Mouse (Mus musculus) ES-Bruce4 (cell line): ENCODE measurements at regions not wholly inside any gene's neighbourhood (a gene's known extent, or its start where the extent isn't known, plus 50 kb on each side); places are given as distances from the start of the nearest gene placed in this dataset.
"Not testable (repeated sequence)": the region's sequence is repeated elsewhere in the genome, so short reads cannot be mapped to it uniquely, and the experiment has no call there.

Experiments
- EP300 ChIP-seq: IDR thresholded peaks from 2 replicates; pipeline ENCODE4 v1.6.1; 2011; ENCODE audit warnings: low read depth, low read length; ENCODE audit not compliant: insufficient read depth
- POLR2A ChIP-seq: IDR thresholded peaks from one replicate; pipeline ENCODE4 v1.8.1; 2011; ENCODE audit warnings: low read length; ENCODE audit not compliant: insufficient read depth

DNA sequence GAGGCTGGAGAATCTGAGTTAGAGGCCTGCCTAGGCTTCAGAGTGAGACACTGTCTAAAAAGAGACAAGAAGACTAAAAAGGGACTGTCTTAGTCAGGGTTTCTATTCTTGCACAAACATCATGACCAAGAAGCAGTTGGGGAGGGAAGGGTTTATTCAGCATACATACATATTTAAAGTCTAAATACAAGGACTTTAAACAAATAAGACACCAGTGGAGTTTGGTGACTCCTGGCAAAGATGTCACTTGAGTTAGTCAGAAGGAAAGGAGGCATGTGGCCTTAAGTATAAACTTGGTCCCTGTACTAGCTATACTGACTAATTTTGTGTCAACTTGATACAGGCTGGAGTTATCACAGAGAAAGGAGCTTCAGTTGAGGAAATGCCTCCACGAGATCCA, 330.4 kb upstream of the Kynu start:
- TF ChIP-seq EP300, POLR2A: not testable (repeated sequence)
